Mouse (Mus musculus) cerebellum, postnatal 4 days (tissue): ENCODE results near the gene Pcnx4.

ENCODE experiments used
- DNase-seq, 2 experiments: peaks; one replicate each; pipeline ENCODE4 v3.0.0; 2022; ENCODE audit warnings: low spot score in 2 of 2, mixed read lengths in 1 of 2

Gene Pcnx4

DNA sequence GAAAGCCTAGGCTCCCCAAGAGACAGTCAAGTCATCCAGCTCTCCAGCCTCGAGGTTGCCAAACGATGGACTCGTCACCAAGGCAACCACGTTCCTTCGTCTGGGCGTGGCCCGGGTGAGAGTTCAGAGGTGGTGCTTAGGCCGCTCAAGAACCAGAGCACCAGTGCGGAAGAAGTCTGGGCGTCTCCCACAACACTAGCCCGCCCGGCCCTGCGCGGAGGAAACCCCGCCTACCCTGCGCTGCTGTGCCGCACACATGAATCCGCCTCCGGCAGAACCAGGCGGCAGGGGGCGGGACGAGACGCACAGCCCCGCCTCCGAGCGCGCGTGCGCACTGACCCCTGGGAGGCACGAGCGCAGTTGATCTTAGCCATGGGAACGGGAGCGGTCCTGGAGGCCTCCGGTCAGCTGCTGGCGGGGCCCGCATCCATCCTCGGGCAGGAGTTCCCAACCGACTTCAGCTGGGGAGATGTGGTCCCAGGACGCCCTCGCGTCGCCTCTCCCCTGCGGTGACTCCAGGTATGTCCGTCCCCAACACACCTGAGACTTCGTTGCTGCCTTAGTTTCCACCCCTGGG is at the start of gene Pcnx4:
Pcnx4 (plus strand) TSS at position 363 of the 577 bp plus-strand sequence.
- peak; percentile 79 to 94 for DNase-seq

DNA sequence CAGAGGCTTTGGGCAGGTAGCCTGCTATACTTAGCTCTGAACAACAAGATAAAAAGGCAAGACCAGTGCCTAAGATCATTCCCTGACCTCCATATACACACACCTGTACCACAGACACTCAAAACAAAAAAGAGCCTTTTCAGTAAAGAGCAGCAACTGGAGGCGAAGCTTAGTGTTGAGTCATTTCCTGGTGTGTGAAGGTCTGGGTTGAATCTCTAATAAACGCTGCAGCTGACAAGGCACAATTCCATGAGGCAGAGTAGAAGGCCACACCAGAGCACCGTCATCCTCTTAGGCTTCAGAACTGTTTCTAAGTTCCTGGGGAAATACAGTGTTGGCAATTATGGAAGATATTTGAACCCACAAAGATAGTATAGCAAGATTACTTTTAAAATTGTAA is 48.7 kb upstream of the Pcnx4 start:
- no peak for DNase-seq

DNA sequence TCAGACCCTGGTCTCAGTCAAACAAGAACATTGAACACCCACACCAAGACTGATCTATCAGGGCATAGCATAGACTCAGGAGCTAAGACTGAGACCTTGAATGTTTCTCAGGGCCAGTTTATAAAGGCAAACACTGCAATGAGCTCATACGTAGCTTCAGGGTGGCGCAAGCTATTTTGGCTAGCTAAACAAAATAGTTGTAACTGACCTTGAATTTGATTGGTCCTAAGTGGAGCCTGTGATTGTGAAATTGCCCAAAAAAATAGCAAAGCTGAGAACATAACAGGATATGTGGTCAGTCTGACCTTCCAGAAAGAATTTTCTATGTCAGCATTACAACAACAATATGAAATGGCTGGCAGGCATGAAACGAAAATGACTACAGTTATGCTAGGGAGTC is 46.2 kb upstream of the Pcnx4 start:
- DNase-seq: no peak

DNA sequence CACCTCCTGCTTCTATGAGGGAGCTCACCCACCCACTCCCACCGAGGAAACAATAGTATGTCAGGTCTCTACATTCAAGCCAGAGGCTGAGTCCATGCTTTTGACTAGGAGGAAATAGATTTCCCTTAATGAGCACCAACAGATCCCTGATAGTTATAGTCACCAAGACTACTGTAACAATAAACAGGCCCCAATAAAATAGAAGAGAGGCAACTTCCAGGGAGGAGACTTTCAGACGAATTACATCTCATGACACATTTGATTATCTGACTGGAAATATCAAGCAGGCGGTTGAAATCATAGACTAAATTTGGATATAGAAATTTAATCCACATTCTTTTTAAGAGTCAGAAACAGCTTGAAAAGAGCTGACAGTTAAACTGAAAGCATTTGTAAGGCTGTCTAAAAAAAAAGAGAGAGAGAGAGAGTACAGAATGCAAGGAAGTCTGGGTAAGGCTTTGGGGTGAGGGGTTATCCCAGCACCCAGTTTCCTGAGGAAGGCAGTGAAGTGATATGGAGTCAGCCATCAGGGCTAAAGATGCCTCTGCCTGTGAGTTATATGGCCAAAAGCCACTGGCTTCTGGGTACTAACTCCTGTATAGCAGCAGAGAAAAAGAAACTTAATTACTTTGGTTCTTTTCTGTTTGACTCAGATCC is 45.0 kb upstream of the Pcnx4 start:
- no peak for DNase-seq

GRCm38 (mm10) chr12:72496866-72497600 is 39.1 kb upstream of the Pcnx4 start:
- no peak for DNase-seq

- no peak for DNase-seq
Observed at GRCm38 (mm10) chr12:72509606-72510005, 26.6 kb upstream of the Pcnx4 start.

- DNase-seq: peak in 1 of 2 experiments; percentile 22
Observed at GRCm38 (mm10) chr12:72515446-72515845, 20.7 kb upstream of the Pcnx4 start.

DNA sequence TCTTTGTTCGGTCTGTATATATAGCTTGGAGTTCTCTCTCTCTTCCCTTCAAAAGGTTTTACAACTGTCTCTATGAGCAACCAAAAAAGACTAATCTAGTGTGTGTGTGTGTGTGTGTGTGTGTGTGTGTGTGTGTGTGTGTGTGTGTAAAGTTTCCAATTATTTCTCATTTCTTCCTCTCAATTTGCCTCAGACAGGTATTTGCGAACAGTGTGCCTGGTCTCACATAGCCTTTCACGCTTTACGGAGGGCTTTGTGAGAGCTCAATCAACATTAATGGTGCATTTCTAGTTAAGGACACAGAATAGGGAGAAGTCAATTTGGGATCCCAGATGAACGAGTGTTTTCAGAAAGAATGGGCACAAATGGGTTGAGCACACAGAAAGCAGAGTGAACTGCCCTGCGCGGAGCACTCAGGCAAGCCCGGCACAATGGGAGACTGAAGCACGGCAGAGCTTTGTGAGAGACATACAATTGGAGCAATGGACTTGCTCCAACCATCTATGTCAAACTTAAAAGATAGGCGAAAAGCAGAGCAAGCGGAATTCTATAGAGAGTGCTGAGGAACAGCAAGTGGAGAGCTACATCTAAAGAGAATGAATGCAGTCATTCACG is 18.0 kb upstream of the Pcnx4 start:
- no peak for DNase-seq

- DNase-seq: no peak
Observed at GRCm38 (mm10) chr12:72519352-72519751, 16.8 kb upstream of the Pcnx4 start.

GRCm38 (mm10) chr12:72519855-72520254 is 16.3 kb upstream of the Pcnx4 start:
- DNase-seq: no peak

DNA sequence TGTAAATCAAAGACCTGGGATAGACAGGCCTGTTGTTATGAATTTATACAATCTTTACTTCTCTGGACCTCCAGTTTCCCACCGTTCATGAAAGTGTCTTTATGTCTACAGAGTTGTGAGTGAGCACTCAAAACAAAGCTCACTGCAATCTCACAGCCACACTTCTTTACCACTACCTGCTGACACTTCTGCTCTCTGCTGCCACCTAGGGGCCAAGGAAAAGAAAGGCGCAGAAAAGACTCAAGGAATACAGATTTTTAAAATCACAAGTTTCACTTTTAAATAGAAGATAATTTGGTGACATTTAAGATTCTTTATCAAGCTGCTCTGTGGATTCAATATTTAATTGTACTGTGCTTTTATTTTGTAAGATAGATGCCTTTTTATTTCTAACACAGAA is 15.5 kb upstream of the Pcnx4 start:
- DNase-seq: peak; percentile 60 to 61

DNA sequence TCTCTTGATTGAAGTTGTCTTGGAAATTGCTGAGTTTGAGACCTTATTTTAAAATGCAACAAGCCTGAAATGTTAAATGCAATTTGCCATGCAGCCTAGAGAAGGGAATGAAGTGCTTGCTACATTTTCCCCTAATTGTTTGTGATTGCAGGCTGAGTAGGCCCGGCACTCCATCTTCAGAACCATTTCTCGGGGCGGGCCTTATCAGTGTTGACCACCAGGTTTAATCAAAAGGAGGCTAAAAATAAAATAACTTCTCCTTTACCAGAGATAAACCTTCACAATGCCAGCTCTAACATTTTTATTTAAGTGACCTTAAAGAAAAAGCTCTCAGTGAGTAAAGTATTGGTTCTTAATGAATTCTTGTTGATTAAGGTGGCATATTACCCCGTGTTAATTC is 10.6 kb upstream of the Pcnx4 start:
- DNase-seq: no peak

GRCm38 (mm10) chr12:72532303-72532702 is 3.9 kb upstream of the Pcnx4 start:
- no peak for DNase-seq

- DNase-seq: no peak
Observed at GRCm38 (mm10) chr12:72533986-72534385, 2.2 kb upstream of the Pcnx4 start.

DNA sequence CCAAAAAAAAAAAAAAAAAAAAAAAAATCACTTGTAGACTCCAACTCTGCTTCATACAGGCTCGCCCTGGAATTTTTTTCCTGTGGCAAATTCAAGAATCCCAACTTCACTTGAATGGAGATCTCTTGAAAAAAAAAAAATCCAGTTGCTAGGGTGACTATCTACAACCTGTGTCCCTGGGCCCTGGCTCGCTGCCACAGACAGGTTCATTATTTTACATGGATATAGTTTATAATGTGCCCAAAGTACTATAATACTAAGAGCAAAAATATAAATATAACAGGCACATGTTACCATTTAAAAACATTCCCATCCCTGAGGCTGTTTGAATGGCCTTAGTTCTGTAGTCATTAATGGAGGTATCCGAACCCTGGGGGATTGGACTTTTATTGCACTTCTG is 584 bp upstream of the Pcnx4 start:
- DNase-seq: no peak

DNA sequence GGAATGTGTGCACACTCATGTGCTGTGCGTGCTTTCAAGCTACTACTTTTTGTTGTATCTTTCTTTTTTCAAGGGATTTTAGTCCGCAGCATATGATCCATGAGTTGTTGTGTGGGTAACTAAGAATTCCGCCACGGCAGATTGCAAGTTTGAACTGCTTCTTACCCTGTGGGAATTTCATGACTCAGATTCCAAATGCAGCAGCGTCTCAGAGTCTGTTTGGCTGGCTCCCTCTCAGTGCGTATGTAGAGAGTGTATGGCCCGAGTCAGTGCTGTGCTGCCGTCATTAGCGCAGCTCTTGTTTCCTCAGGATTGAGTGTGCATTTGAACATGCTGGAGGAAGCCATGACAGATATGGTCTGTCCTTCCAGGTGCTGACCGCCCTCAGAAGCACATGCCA is 2.4 kb downstream of the Pcnx4 start:
- DNase-seq: no peak

DNA sequence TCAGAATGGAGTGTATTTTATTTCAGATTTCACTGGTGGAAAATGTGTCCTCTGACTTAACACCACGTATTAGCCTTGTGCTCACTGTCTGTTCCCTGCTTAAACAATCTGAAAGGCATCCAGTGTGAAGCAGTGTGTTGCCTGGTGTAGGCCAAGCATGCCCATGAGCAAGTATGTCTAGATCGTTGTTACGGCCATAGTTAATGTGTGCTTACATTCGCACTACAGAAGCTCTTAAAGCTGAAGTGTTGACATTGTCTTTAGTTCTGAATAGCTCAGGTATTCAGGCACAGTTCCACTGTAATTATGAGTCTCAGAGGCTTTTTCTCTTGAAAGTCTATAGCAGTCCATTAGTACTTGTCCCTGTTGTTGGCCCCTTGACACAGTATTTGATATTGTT is 18.2 kb downstream of the Pcnx4 start:
- DNase-seq: no peak

DNA sequence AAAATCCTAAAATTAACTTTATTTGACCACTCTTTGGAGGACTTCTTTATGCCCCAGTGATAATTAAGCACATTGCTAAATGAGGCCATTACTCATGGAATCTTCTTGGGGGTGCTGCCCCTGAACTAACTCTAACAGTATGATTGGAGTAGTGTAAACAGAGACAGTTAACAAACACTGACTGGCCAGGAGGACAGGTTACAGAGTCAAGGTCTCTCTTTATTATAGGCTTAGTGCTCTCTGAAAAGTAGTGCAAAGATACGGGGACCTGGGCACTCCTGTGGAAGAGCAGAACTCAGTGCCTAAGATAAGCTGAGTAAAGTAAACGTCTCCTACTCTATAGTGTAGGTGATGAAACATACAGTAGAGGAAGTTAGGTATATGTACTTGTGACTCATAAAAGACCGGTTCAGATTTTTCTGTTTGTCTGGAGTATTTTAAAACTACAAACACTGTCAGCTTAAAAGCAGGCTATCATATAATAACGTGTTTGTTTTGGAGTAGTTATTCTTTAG is 28.2 kb downstream of the Pcnx4 start:
- no peak for DNase-seq

GRCm38 (mm10) chr12:72582021-72582420 is 45.8 kb downstream of the Pcnx4 start:
- no peak for DNase-seq

DNA sequence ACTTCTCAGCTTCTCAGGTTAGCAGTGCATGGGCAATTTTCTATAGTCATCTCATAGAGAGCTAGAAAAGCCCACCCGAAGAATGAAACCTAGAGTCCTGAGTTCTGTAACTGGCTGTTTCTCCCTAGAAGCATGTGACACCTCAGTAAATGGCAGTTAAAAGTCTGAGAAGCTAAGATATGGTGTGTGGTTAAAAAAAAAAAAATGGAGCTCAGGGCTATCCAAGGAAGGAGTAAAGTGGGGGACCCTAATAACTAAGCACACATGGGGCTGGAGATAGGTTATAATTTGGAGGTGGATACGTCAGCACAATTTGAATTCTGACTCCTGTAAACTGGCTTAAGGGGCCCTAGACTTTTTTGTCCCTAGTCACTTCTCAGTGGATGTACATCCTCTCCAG is 46.9 kb downstream of the Pcnx4 start:
- DNase-seq: no peak

DNA sequence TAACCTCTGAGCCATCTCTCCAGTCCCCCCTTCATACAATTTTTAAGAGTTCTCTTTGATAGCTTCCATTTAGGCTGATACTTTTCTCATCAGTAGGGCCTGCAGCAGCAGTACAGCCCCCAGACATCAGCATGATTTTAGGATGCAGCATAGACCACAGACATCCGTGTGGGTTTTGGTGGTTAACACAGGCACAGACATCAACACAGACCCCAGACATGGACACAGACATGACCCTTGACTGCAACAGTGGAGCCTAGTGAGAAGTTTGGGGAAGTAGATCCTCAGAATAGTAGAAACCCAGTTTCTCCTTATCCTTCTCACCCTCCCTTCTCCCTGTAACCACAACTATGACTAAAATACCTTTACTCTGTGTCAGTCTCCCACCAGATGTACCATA is 49.2 kb downstream of the Pcnx4 start:
- no peak for DNase-seq

DNA sequence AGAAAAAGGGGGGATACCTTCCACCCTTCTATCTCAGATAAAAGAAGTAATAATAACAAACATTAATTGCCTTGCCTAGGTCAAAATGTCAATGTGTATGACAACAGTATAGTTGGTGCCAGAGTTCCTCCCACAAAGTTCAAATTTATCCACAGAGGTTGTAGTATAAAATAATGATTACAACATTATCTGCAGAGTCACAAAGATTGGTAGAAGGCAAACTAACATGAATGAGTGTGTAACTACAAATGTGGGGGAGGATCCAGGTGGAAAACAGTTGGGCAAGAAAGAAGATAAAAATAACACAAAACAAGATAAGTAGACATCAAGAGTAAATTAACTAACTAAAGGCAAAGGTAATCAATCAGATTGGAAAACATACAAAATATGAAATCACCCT is 56.8 kb downstream of the Pcnx4 start:
- DNase-seq: no peak

DNA sequence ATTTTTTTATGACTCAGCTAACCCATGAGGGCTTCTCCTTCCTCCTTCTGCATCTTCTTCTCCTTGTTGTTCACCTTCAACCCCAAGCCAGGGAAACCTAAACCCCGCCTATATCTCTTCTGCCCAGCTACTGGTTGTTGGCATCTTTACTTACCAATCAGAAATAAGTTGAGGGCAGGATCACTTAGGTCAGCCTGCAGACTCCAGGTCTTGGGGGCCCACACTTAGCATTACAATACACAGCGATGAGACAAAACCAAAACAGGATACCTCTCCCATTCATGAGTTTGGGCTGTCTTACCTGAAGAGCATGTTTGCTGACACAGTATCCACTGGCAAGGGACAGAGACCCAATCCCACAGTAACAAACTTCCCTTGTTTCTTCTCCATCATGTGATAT is 57.8 kb downstream of the Pcnx4 start:
- DNase-seq: no peak
